Mouse (Mus musculus) myocyte (in vitro differentiated cells): Measurements from ENCODE around the gene Smyd4.

Experiments used
- CEBPB ChIP-seq: IDR thresholded peaks from 2 replicates; pipeline ENCODE4 v1.6.1; 2011; ENCODE audit warnings: mild to moderate bottlenecking, moderate library complexity; ENCODE audit not compliant: poor library complexity, insufficient read depth, severe bottlenecking
- E2F4 ChIP-seq: IDR thresholded peaks from one replicate; pipeline ENCODE4 v1.6.1; 2011; ENCODE audit warnings: mild to moderate bottlenecking, control low read depth, moderate library complexity; ENCODE audit not compliant: insufficient read depth
- MAX ChIP-seq: IDR thresholded peaks from one replicate; pipeline ENCODE4 v1.6.1; 2011; ENCODE audit warnings: low read depth, mild to moderate bottlenecking, control low read depth
- MYOD1 ChIP-seq, 3 experiments: IDR thresholded peaks; one replicate each; pipeline ENCODE4 v1.6.1; 2011; ENCODE audit warnings: control low read depth in 2 of 3, low read depth in 2 of 3, mild to moderate bottlenecking in 2 of 3, moderate library complexity in 1 of 3; ENCODE audit not compliant: insufficient read length in 2 of 3, control insufficient read depth in 1 of 3
- MYOG ChIP-seq, 3 experiments: IDR thresholded peaks; one replicate each; pipeline ENCODE4 v1.6.1; 2011; ENCODE audit warnings: control low read depth in 2 of 3, low read depth in 2 of 3, mild to moderate bottlenecking in 2 of 3; ENCODE audit not compliant: insufficient read length in 2 of 3, control insufficient read depth in 1 of 3, insufficient read depth in 1 of 3
- POLR2A ChIP-seq: IDR thresholded peaks from one replicate; pipeline ENCODE4 v1.6.1; 2011; ENCODE audit warnings: low read depth, mild to moderate bottlenecking, control low read depth, moderate library complexity; ENCODE audit not compliant: insufficient read length
- POLR2AphosphoS2 ChIP-seq: IDR thresholded peaks from one replicate; pipeline ENCODE4 v1.6.1; 2011; ENCODE audit warnings: low read depth, control low read depth; ENCODE audit not compliant: insufficient read length
- REST ChIP-seq: IDR thresholded peaks from one replicate; pipeline ENCODE4 v1.6.1; 2011; ENCODE audit warnings: mild to moderate bottlenecking, control low read depth, moderate library complexity; ENCODE audit not compliant: insufficient read depth, insufficient read length
- SRF ChIP-seq: IDR thresholded peaks from one replicate; pipeline ENCODE4 v1.6.1; 2011; ENCODE audit warnings: low read depth; ENCODE audit not compliant: control insufficient read depth, insufficient read length
- TCF12 ChIP-seq: IDR thresholded peaks from one replicate; pipeline ENCODE4 v1.6.1; 2011; ENCODE audit warnings: mild to moderate bottlenecking, control low read depth; ENCODE audit not compliant: poor library complexity, insufficient read depth, severe bottlenecking
- USF1 ChIP-seq: IDR thresholded peaks from one replicate; pipeline ENCODE4 v1.6.1; 2011; ENCODE audit warnings: low read depth, mild to moderate bottlenecking, control low read depth, moderate library complexity

GRCm38 (mm10) chr11:75395611-75396010, 47.4 kb downstream of the Smyd4 start:
- no peak for TF ChIP-seq E2F4
- no peak for TF ChIP-seq POLR2A
- no peak for TF ChIP-seq MAX
- TF ChIP-seq CEBPB = no peak
- TF ChIP-seq SRF = no peak
- no peak for TF ChIP-seq MYOD1 (IDR thresholded peaks at IDR 0.05; ENCODE audit: control insufficient read depth in 1 of 3, insufficient read length in 2 of 3, low read depth in 2 of 3)
- no peak for TF ChIP-seq USF1
- no peak for TF ChIP-seq TCF12
- no peak for TF ChIP-seq POLR2AphosphoS2
- no peak for TF ChIP-seq REST
- no peak for TF ChIP-seq MYOG (IDR thresholded peaks at IDR 0.05; ENCODE audit: control insufficient read depth in 1 of 3, insufficient read depth in 1 of 3, insufficient read length in 2 of 3, low read depth in 2 of 3)
